Mouse (Mus musculus): ENCODE data around the gene Elovl6. TPM values are rescaled to one million over a fixed set of nuclear protein-coding genes. Genes with fewer than 3 reads are reported as not detected.

Elovl6 gene
- total and polyA plus RNA-seq, 3 experiments, result 15.0 to 17.2 TPM; not detected in 1

DNA sequence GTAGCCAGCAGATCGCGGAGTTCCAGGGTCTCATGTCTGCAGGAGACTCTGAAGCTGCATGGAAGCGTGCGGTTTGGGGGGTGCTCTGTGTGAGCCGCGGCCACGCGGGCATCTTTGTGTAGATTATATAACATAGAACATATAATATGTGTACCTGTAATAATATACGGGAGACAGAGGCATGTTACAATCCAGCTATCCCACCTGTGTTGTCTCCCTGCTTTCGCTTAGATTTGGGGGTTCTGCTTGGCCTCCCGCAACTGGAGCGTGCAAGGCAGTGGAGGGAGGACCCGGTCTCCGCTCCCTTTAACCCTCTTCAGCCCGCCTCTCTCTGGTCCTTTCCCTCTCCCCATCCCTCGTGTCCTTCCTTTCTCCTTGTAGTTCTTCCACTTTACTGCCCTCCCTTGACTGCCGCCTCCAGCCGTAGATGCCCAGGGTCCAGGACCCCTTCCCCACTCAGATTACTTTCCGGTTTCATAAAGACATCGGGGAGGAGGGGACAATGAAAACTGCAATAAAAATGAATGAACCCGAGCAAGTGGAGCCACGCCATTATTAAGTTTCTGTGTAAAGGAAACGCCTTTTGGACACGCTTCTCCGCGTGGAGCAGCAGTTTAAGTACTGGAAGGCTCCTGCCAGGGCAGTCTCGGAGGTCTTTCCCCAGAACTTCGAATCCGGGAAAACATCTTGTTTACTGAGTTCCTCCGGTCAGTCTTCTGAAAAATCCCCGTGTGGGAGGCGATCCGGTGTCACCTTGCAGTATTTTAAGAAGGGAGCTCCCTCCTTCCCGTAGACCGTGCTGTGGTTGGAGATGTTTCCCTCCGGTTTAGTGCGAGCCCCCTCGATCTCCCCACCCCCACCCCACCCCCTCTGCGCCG lies 949 bp downstream of the Elovl6 start:
- TF ChIP-seq KAT2A (conservative IDR thresholded peaks at IDR 0.05; ENCODE audit: low read depth, low read length) (no peak), MEF2A (IDR thresholded peaks at IDR 0.05; ENCODE audit: extremely low read depth, insufficient replicate concordance, low read depth, low read length, poor library complexity, severe bottlenecking) (no peak), E2F4 (IDR thresholded peaks at IDR 0.05; ENCODE audit: borderline replicate concordance, low read depth, low read length) (no peak), RCOR1 (IDR thresholded peaks at IDR 0.05; ENCODE audit: low read depth, low read length) (no peak), ZNF384 (IDR thresholded peaks at IDR 0.05; ENCODE audit: low read depth, low read length) (no peak), MYB (IDR thresholded peaks at IDR 0.05; ENCODE audit: low read depth, low read length) (no peak), MAX (IDR thresholded peaks at IDR 0.05; ENCODE audit: low read length) (peak; percentile 41), ETS1 (IDR thresholded peaks at IDR 0.05; ENCODE audit: low read depth, low read length) (no peak), TBP (IDR thresholded peaks at IDR 0.05; ENCODE audit: low read depth, low read length) (0 out of 2 replicates have a peak, but pooled peaks have one; percentile 34), SIN3A (IDR thresholded peaks at IDR 0.05; ENCODE audit: low read length) (peak; percentile 71; the same call in 1 of the 2 replicates), ZMIZ1 (IDR thresholded peaks at IDR 0.05; ENCODE audit: low read depth, low read length) (0 out of 2 replicates have a peak, but pooled peaks have one; percentile 49), GATA1 (IDR thresholded peaks at IDR 0.05; ENCODE audit: low read depth, low read length) (no peak), POLR2AphosphoS2 (IDR thresholded peaks at IDR 0.05; ENCODE audit: low read length) (peak; percentile 22; the same call in 1 of the 2 replicates), ELF1 (IDR thresholded peaks at IDR 0.05; ENCODE audit: low read depth, low read length) (no peak), TCF12 (IDR thresholded peaks at IDR 0.05; ENCODE audit: low read depth, low read length) (peak; percentile 23; the same call in 1 of the 2 replicates), POLR2A (IDR thresholded peaks at IDR 0.05; ENCODE audit: control insufficient read depth in 1 of 2, insufficient read depth in 1 of 2, low read depth in 1 of 2, low read length in 2 of 2, poor library complexity in 1 of 2) (0 out of 4 replicates have a peak, but pooled peaks of 1 of the 2 experiments have one; percentile 9), GABPA (IDR thresholded peaks at IDR 0.05; ENCODE audit: low read depth, low read length) (no peak), ZC3H11A (IDR thresholded peaks at IDR 0.05; ENCODE audit: low read depth, low read length) (no peak), MXI1 (IDR thresholded peaks at IDR 0.05; ENCODE audit: low read depth, low read length) (peak; percentile 49; the same call in 1 of the 2 replicates), NELFE (IDR thresholded peaks at IDR 0.05; ENCODE audit: low read depth, low read length) (peak; percentile 33; the same call in 1 of the 2 replicates), MAFK (IDR thresholded peaks at IDR 0.05; ENCODE audit: borderline replicate concordance, low read depth, low read length) (no peak), UBTF (IDR thresholded peaks at IDR 0.05; ENCODE audit: borderline replicate concordance, insufficient read depth, low read depth, low read length) (no peak), EP300 (IDR thresholded peaks at IDR 0.05; ENCODE audit: low read depth in 1 of 2, low read length in 2 of 2) (peak in 1 of 2 experiments; percentile 26; a peak in 1 of 4 replicates), MYC (IDR thresholded peaks at IDR 0.05; ENCODE audit: low read depth, low read length) (peak; percentile 48)
- Histone ChIP-seq H3K9ac (ENCODE audit: control insufficient read depth, low read depth, low read length, poor library complexity, severe bottlenecking) (peak overlapping the region; percentile 100), H3K9me3 (replicated peaks; ENCODE audit: insufficient read depth, low read length) (no peaks in the 10 kb centered on the region), H3K36me3 (ENCODE audit: control insufficient read depth in 1 of 2, insufficient read depth in 2 of 2, low read length in 2 of 2) (peaks cover 0 to 20% of the 10 kb centered on the region in 2 experiments; a peak in 2 of 4 replicates), H3K27ac (ENCODE audit: control insufficient read depth, low read depth, low read length) (peak overlapping the region; percentile 76), H3K4me1 (ENCODE audit: control insufficient read depth in 1 of 2, insufficient read depth in 2 of 2, low read length in 2 of 2) (peaks cover 4 to 13% of the 10 kb centered on the region in 2 experiments; a peak in 3 of 4 replicates), H3K27me3 (ENCODE audit: control insufficient read depth in 1 of 2, insufficient read depth in 2 of 2, low read length in 2 of 2) (no peaks in the 10 kb centered on the region; a peak in 1 of 4 replicates), H3K4me3 (ENCODE audit: control insufficient read depth in 1 of 2, insufficient read depth in 1 of 2, low read depth in 2 of 2, low read length in 2 of 2) (peak overlapping the region; percentile 81 to 100), H3K79me2 (ENCODE audit: control insufficient read depth, insufficient read depth, low read length, poor library complexity) (peaks cover 23% of the 10 kb centered on the region)
- peak; percentile 70 for DNase-seq (ENCODE audit: low read depth, low spot score)

Data from MEL (cell line).